Mouse (Mus musculus) central nervous system, embryonic 14 days (tissue): ENCODE data around the gene Fam180a. TPM values are rescaled to one million over a fixed set of nuclear protein-coding genes. Genes with fewer than 3 reads are reported as not detected.

Source experiments
- polyA plus RNA-seq: library from polyadenylated mRNA; depleted of rRNA; stranded (reverse); fragments of >200 nt; gene quantifications from 2 replicates; pipeline ENCODE4 v1.2.3, GENCODE M21; 2012; rRNA removed

The Fam180a gene
- polyA plus RNA-seq = 0.20 and 1.2 TPM in 2 replicates

GRCm38 (mm10) chr6:35326111-35326515 is at the start of gene Fam180a:
TSS of gene Fam180a (minus strand) at chr6:35326141.

GRCm38 (mm10) chr6:35308037-35308436 is 17.9 kb downstream of the Fam180a start, which contains the start of gene Slc13a4:
TSS of gene Slc13a4 (minus strand) at chr6:35308131.

Other genes with a start within 250 kb of the Fam180a start
- gene Cnot4, start 192.4 kb downstream of the Fam180a start, polyA plus RNA-seq = 24.7 and 25.5 TPM in 2 replicates
- gene Nup205, start 148.7 kb downstream of the Fam180a start, polyA plus RNA-seq = 53.2 and 59.0 TPM in 2 replicates
- gene Slc13a4, start 18.0 kb downstream of the Fam180a start, polyA plus RNA-seq = 2.5 and 3.6 TPM in 2 replicates
- 81.1 and 81.5 TPM in 2 replicates for gene Mtpn, start 213.7 kb upstream of the Fam180a start, polyA plus RNA-seq